Mouse (Mus musculus): ENCODE results near the gene Trpm3.

DNA sequence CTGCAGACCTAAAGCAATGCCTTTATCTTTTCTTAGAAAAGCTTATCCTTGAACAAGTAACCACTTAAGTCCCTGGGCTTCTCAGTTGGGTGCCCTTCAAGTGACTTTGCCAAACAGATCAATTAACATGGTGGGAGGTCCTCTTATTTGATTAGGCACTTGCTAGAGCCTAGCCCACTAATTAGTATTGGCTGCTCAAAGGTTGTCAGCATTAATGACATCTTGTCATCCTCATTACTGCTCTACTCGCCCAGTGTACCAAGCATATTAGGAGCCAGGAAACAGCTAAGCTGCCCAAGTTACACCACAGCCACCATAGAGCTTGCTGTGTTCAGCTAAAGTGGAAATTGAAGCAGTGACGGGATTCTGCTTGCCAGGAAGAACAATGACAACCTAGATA lies 456.4 kb downstream of the Trpm3 start:
- no peak for TF ChIP-seq CTCF (IDR thresholded peaks at IDR 0.05; ENCODE audit: insufficient read depth, low read length)
- no peak for TF ChIP-seq POLR2A (IDR thresholded peaks at IDR 0.05; ENCODE audit: borderline replicate concordance, extremely low read depth, low read depth, low read length)

Data from lung, adult 2 months (tissue).